In genomic region chr1:25242436-25242835, GRCm38 (mm10) we compare ENCODE assay signal across 24 mouse cellular contexts.
DNase-seq lines count a peak whose midpoint lies in the region; ATAC-seq and TF ChIP-seq lines count a peak whose summit lies in the region.
"Had no signal": no experiment of that assay in that cellular context is flagged by ENCODE, and none has a peak within 500 bp of the region (broad histone marks: within the 10 kb centered on the region; RNA-seq: fewer than 3 reads in every experiment).

No protein-coding gene starts in this region.

- no peak overlapping the region for H3K9ac ChIP-seq in forebrain, embryonic 14.5 days (ENCODE audit: low read length)
- H3K9ac ChIP-seq in heart, embryonic 12.5 days: no peak overlapping the region
- H3K9ac ChIP-seq: embryonic facial prominence, embryonic 13.5 days; embryonic facial prominence, embryonic 15.5 days; forebrain, embryonic 13.5 days had no signal

- no peaks in the 10 kb centered on the region for H3K4me1 ChIP-seq in forebrain, embryonic 14.5 days (ENCODE audit: control insufficient read depth, insufficient read depth, low read length)
- H3K4me1 ChIP-seq in forebrain, embryonic 10.5 days: no peaks in the 10 kb centered on the region
- H3K4me1 ChIP-seq in heart, embryonic 12.5 days (replicated peaks): no peaks in the 10 kb centered on the region
- H3K4me1 ChIP-seq: embryonic facial prominence, embryonic 13.5 days; embryonic facial prominence, embryonic 15.5 days had no signal

- no peaks in the 10 kb centered on the region for H3K36me3 ChIP-seq in forebrain, embryonic 14.5 days (ENCODE audit: control insufficient read depth, insufficient read depth, low read length)
- no peaks in the 10 kb centered on the region for H3K36me3 ChIP-seq in forebrain, embryonic 10.5 days (replicated peaks)
- H3K36me3 ChIP-seq in heart, embryonic 12.5 days: no peaks in the 10 kb centered on the region
- H3K36me3 ChIP-seq: embryonic facial prominence, embryonic 13.5 days; embryonic facial prominence, embryonic 15.5 days had no signal

- ATAC-seq in forebrain, embryonic 14.5 days: no peak
- no peak for ATAC-seq in megakaryocyte progenitor cell, adult 5-6 weeks (replicated peaks; ENCODE audit: poor library complexity)
- no peak for ATAC-seq in heart, embryonic 12.5 days (ENCODE audit: insufficient number of reproducible peaks, low FRiP score)
- ATAC-seq: CD4-positive, CD25-positive, alpha-beta regulatory T cell, adult 4 months; forebrain, embryonic 13.5 days had no signal

- 49% methylated on average over 6 of the region's 6 CpGs for WGBS in forebrain, embryonic 14.5 days
- WGBS in forebrain, embryonic 10.5 days: 80% methylated on average over 6 of the region's 6 CpGs
- 70% methylated on average over 6 of the region's 6 CpGs for WGBS in heart, embryonic 12.5 days

- no peak overlapping the region for H3K27ac ChIP-seq in forebrain, embryonic 14.5 days (ENCODE audit: low read depth, low read length)
- H3K27ac ChIP-seq in forebrain, embryonic 10.5 days: no peak overlapping the region
- H3K27ac ChIP-seq in layer of hippocampus, adult 2 months: no peak overlapping the region
- H3K27ac ChIP-seq in heart, embryonic 12.5 days (ENCODE audit: poor library complexity, severe bottlenecking): no peak overlapping the region
- H3K27ac ChIP-seq: embryonic facial prominence, embryonic 13.5 days; embryonic facial prominence, embryonic 15.5 days; forebrain, embryonic 13.5 days had no signal

- DNase-seq in forebrain, embryonic 14.5 days (ENCODE audit: low spot score): peak; percentile 29
- DNase-seq in forebrain, embryonic 10.5 days (ENCODE audit: extremely low spot score, low spot score): no peak
- DNase-seq in layer of hippocampus, adult 2 months (ENCODE audit: low spot score in 2 of 2): no peak
- DNase-seq in layer of hippocampus, adult 8-10 months (ENCODE audit: low spot score in 2 of 2): no peak
- DNase-seq in ZHBTc4 (ENCODE audit: low read depth, low spot score): peak; percentile 15
- DNase-seq: adrenal gland, adult 2 months; adrenal gland, postnatal 14 days; adrenal gland, postnatal 36 days; B cell, adult 2 months; cerebellum, adult 11 months; cerebellum, adult 18-20 months; cerebellum, adult 8-10 months; cerebellum, adult 9-11 months; cerebellum, postnatal 14 days; cerebellum, postnatal 36 days; embryo, embryonic 11 days had no signal

- H3K4me2 ChIP-seq in forebrain, embryonic 14.5 days (ENCODE audit: low read length): no peak overlapping the region
- no peak overlapping the region for H3K4me2 ChIP-seq in heart, embryonic 12.5 days
- H3K4me2 ChIP-seq: embryonic facial prominence, embryonic 13.5 days; embryonic facial prominence, embryonic 15.5 days; forebrain, embryonic 13.5 days had no signal

- H3K9me3 ChIP-seq in forebrain, embryonic 14.5 days (replicated peaks; ENCODE audit: control insufficient read depth, low read length): no peaks in the 10 kb centered on the region
- H3K9me3 ChIP-seq in forebrain, embryonic 10.5 days: no peaks in the 10 kb centered on the region
- H3K9me3 ChIP-seq in heart, embryonic 12.5 days (replicated peaks): no peaks in the 10 kb centered on the region; the same call in 1 of the 2 replicates
- H3K9me3 ChIP-seq: embryonic facial prominence, embryonic 13.5 days; embryonic facial prominence, embryonic 15.5 days; forebrain, embryonic 13.5 days had no signal

- H3K4me3 ChIP-seq in forebrain, embryonic 14.5 days (ENCODE audit: low read depth, low read length): no peak overlapping the region
- H3K4me3 ChIP-seq in forebrain, embryonic 10.5 days: no peak overlapping the region
- H3K4me3 ChIP-seq in layer of hippocampus, adult 2 months: no peak overlapping the region
- H3K4me3 ChIP-seq in heart, embryonic 12.5 days: no peak overlapping the region
- H3K4me3 ChIP-seq: embryonic facial prominence, embryonic 13.5 days; embryonic facial prominence, embryonic 15.5 days; erythroblast, embryonic 14.5 days; forebrain, embryonic 13.5 days had no signal

- no peaks in the 10 kb centered on the region for H3K27me3 ChIP-seq in forebrain, embryonic 14.5 days (replicated peaks; ENCODE audit: control insufficient read depth, insufficient read depth, low read length)
- no peaks in the 10 kb centered on the region for H3K27me3 ChIP-seq in forebrain, embryonic 10.5 days (ENCODE audit: poor library complexity, severe bottlenecking)
- H3K27me3 ChIP-seq in heart, embryonic 12.5 days (replicated peaks): no peaks in the 10 kb centered on the region
- H3K27me3 ChIP-seq: CH12.LX; embryonic facial prominence, embryonic 13.5 days; embryonic facial prominence, embryonic 15.5 days; forebrain, embryonic 13.5 days had no signal

- TF ChIP-seq CTCF in layer of hippocampus, adult 2 months (conservative IDR thresholded peaks at IDR 0.05): 0 out of 2 replicates have a peak, but pooled peaks have one; percentile 11

Comparison
In these comparisons a context has a peak if more than half of its experiments do, and no peak if none do; other contexts are left out.
1. DNase-seq: peak in forebrain, embryonic 14.5 days (single experiment) and ZHBTc4 (single experiment); none in forebrain, embryonic 10.5 days (single experiment), layer of hippocampus, adult 2 months (0 of 2) and layer of hippocampus, adult 8-10 months (0 of 2).